Mouse (Mus musculus) cerebellum, adult (tissue): ENCODE data around the gene Folr1.

Experiments
- ATAC-seq: cut with Nextera tagmentation; 2 replicates; pipeline ENCODE4 v1.9.2; 2017; ENCODE audit warnings: mild to moderate bottlenecking, moderate library complexity, mixed read lengths; ENCODE audit not compliant: insufficient number of reproducible peaks, low FRiP score, low TSS enrichment

The Folr1 gene

DNA sequence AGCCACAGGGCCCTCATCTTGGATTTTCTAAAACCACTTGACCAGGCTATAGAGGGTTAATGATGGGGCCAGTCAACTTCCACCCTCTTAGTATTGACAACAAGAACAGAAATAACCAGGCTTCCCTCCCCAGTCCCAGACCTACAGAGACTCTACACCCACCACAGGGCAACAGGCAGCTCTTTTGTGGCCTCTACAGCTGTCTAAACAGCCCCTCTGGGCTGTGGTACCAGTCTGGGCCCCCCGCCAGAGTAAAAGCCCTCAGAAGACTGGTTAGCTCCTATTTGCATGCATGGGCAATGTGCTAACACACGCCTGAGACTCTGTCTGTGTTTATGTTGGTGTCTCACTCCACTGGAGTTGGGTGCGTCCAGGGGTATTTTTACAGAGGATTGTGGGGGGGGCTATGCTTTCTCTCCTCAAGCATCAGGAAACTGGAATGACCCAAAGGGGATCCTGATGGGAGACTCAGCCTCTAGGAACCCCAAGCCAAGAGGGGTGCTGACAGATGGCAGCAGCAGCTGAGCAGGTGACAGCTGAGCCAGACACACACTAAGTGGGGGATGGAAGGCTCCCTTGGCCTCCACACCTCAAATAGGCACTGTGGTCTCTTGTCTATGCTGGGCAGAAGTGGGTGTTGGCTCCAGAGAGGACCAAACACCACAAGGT, 36.5 kb downstream of the Folr1 start:
- no peak for ATAC-seq

DNA sequence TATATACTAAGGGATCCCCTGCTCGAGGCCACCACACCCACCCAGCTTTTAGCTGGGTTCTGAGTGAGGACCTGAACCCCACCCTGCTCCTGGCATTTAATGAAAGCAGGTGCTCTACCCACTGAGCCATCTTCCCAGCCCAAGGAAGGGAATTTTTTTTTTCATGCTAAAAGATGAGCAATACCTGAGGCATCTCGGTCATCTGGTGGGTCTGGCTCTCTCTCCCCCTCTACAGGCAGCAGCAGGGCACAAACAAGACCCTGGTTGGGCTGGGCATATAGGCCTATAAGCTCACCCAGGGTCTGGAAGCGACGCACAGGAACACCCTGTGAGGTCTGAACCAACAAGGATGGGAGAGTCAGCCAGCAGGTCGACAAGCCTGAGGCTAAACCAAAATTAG, 37.2 kb downstream of the Folr1 start:
- no peak for ATAC-seq

DNA sequence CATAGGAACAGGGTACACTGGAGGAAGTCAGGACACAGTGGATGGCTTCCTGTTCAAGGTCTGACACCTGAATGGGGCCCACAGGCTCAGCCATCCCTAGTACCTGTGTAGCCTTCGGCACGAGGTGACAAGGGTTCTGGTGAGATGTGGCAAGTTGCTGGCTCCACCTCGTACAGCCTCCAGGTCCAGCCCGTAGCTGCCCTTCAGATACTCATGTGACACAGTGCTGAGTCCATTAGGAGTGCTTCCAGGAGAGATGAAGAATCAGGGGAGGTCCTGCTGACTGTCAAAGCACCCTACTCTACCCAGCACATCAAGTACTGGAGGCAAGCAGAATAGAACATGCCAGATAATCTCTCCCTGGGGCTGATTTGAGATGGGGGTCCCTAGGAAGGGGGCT, 38.2 kb downstream of the Folr1 start:
- no peak for ATAC-seq

GRCm38 (mm10) chr7:101831437-101831836, 39.2 kb downstream of the Folr1 start:
- no peak for ATAC-seq

DNA sequence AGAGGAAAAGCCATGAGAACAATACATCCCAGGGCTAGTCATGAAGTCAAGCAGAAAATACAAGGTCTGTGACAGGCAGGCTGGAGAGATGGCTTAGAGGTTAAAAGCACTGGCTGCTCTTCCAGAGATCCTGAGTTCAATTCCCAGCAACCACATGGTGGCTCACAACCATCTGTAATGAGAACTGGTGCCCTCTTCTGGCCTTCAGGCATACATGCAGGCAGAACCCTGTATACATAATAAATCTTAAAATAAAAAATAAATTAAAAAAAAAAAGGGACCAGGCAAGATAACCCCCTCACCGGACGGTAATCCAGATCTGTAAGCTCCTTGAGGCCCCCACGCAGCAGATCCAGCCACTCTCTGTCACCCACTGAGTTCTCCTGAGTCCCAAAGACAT, 40.2 kb downstream of the Folr1 start:
- no peak for ATAC-seq

DNA sequence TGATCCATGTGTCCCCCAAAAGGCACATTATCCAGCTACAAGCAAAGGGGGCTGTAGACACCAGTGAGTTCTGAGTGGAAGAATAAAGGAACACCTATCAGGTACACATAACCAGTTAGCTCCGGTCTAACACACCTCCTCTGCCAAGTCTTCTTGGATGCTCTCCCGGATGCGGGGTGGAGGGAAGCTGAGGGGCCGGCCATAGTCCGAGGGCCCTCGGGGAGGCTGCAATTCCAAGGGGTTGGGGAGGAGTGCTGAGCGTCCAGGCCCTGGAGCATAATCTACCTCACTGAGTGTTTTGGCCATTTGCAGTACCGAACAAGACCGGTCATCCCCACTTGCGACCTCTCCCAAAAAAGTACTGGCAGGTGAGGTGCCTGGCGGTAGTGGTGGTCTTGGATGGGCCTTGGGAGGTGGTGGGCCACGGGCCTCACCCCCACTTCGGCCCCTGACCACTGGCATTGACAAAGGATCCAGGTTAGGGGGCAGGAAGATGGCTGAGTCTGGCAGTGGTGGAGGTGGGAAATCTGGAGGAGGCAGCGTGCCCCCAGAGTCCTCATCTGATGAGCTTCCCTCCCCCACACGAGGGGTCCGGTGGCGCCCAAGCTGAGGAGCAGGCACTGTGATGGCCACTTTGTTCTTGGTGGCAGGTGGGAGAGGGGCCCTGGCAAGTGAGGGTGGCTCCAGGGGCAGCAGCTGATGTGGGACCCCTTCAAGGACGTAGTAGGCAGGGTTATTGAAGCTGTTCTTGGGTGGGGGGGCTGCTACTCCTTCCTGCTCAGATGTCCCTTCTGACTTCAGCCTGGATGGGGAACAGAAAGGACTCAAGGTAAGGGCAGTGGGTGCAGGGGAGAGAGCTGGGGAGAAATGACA, 46.6 kb downstream of the Folr1 start:
- ATAC-seq = no peak

DNA sequence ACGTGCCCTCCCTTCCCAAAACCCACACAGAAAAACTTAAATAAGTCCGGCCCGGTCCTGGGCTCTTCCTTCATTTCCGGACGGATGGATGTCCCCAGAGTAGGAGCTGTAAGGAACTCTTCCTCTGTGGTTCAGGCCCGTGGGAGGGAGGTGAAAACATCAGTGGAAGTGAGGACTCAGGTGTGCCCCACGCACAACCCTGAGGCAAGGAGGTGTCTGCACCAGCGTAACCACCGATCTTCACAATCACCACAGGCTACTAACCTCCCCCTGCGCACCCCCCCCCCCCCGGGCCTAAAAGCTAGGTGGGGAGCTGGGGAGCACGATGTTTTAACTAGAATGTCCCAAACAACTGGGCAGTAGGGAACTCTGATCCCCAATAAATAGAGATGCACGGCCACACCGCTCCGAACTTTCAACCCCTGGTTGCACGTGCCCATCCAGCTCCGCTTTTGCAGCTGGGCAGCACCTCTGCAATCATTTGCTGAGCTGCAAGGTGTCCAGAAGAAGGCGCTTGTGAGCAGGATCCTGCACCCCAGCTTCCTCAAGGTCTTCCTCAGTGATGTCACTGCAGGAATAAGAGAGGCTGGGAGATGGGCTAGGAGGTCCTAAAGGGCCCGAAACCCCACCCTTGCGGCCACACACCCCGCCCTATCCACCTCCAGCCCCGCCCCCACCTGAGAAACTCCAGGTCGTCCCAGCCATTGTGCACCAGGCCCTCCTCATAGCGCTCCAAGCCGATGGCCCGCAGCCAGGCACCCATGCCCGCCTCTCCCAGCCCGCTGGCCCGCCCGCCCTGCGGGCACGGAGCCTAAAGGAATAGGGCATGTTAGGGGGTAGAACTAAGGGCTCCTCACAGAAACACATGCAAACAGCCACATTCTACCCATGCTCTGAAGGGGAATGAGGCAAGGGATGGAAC, 47.5 kb downstream of the Folr1 start:
- no peak for ATAC-seq

DNA sequence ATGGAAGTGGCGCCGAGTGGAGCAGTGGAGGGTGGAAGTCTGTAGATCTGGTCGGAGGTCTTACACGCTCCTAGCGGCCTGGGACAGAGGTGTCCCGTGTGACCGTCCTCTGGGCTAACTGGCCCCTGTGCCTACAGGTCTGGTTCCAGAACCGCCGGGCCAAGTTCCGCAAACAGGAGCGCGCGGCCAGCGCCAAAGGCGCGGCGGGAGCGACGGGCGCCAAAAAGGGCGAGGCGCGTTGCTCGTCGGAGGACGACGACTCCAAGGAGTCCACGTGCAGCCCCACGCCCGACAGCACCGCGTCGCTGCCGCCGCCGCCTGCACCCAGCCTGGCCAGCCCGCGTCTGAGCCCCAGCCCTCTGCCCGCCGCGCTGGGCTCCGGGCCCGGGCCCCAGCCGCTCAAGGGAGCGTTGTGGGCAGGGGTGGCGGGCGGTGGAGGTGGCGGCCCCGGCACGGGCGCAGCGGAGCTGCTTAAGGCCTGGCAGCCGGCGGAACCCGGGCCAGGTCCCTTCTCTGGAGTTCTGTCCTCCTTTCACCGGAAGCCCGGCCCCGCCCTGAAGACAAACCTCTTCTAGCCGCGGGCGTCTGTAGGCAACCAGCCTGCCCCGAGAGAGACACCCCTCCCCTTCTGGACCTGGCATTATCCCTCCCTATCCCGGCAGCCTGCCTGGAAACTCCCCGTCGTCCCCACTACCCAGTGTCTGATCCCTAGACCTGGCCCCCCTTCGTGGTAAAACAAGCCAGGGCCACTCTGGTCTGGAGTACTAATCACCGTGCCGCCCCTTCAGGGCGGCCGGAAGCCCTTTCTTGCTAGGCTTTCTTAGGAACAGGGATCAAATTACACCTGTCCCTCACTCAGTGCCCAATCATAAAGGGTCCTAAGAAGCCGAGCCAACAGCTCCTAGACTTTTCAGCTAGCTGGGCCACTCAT, 48.8 kb downstream of the Folr1 start:
- ATAC-seq = peak; percentile 22; the same call in 1 of the 2 replicates

GRCm38 (mm10) chr7:101820295-101821030, 50.1 kb downstream of the Folr1 start:
- ATAC-seq = no peak

- no peak for ATAC-seq
Measured at GRCm38 (mm10) chr7:101817861-101818401, 52.7 kb downstream of the Folr1 start, which contains the start of gene Phox2a. Gene Phox2a (plus strand): TSS chr7:101818313.
